Mouse (Mus musculus) brain, adult 10 weeks (tissue): ENCODE data around the gene 5530401A14Rik. TPM values are rescaled to one million over a fixed set of nuclear protein-coding genes. Genes with fewer than 3 reads are reported as not detected.

Experiments used
- polyA plus RNA-seq: library from polyadenylated mRNA; stranded (reverse); fragments of 350-450 nt; fragmentation: Illumina TruSeq; extraction: RNeasy Lipid Tissue Mini Kit (QIAGEN cat#74804); gene quantifications from one replicate; pipeline ENCODE4 v1.2.3, GENCODE M21; 2015; ENCODE audit warnings: low read depth, low replicate concordance

5530401A14Rik gene
- polyA plus RNA-seq, result not detected

DNA sequence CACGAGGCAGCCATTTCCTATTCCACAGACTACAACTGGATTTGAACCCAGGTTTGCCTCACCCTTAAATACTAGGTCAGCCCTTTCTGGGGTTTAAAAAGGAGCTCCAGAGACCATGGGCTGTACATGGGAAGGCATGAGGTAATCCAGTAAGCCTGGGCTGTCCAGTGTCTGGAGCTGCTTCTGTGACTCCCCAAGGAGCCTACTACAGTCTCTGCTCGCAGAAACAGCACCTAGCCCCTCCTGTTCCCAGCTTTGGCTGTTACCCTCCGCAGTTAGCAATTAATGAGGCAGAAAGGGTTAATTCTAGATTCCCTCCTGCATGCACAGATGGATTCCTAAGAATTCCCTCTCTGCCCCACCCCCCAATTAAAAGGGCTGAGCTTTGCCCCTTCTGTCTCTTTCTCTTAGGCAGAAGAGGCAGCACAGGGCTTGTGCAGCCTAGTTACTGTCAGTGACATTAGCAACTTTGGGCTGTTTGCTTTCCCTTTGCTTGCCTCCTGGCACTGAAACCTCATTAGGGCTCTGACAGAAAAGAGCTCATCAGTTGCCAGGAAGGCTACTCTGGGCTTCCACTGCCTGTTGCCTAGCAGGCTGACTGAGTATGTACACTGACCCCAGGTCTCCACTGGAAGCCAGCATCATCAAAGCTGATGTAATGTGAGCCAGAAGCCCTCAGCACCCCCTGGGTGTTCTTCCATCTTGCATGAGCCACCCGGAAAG is at the start of gene 5530401A14Rik:
Gene 5530401A14Rik (plus strand): TSS at position 424 of the 723 bp plus-strand sequence.

Other genes with a start within 250 kb of the 5530401A14Rik start
- gene Asic2, start 107.8 kb downstream of the 5530401A14Rik start, polyA plus RNA-seq, result 39.0 TPM
- 1.5 TPM for gene Ccl2, start 174.9 kb downstream of the 5530401A14Rik start, polyA plus RNA-seq
- not detected for gene Gm17268, start 177.9 kb downstream of the 5530401A14Rik start, polyA plus RNA-seq
- gene Ccl7, start 185.0 kb downstream of the 5530401A14Rik start, polyA plus RNA-seq, result not detected
- gene Ccl11, start 197.2 kb downstream of the 5530401A14Rik start, polyA plus RNA-seq, result not detected
- gene Ccl12, start 241.2 kb downstream of the 5530401A14Rik start, polyA plus RNA-seq, result 1.9 TPM